Comparison of ENCODE assay signal across 8 mouse cellular contexts in genomic region chr1:150992711-150993161, GRCm38 (mm10). TPM values are rescaled to one million over a fixed set of nuclear protein-coding genes. Genes with fewer than 3 reads are reported as not detected.
DNase-seq lines count a peak whose midpoint lies in the region; ATAC-seq and TF ChIP-seq lines count a peak whose summit lies in the region.

No protein-coding gene starts in this region.

- ATAC-seq in heart, embryonic 11.5 days (replicated peaks; ENCODE audit: insufficient number of reproducible peaks, low FRiP score, low TSS enrichment): 0 out of 2 replicates have a peak, but pooled peaks have one; percentile 27
- no peak for ATAC-seq in hindbrain, embryonic 12.5 days (ENCODE audit: low FRiP score)
- ATAC-seq in megakaryocyte progenitor cell, adult 5-6 weeks (replicated peaks; ENCODE audit: poor library complexity): peak; percentile 2; the same call in 1 of the 2 replicates

- no peak for TF ChIP-seq POLR2A in ES-Bruce4 (IDR thresholded peaks at IDR 0.05; ENCODE audit: insufficient read depth, low read length)

- no peak for TF ChIP-seq CTCF in ES-Bruce4 (IDR thresholded peaks at IDR 0.05; ENCODE audit: low read depth, low read length)

- peak overlapping the region; percentile 65 for H3K4me3 ChIP-seq in heart, embryonic 11.5 days (ENCODE audit: low read depth, low read length)
- H3K4me3 ChIP-seq in ES-Bruce4 (ENCODE audit: low read depth, low read length): peak overlapping the region; percentile 59
- peak overlapping the region; percentile 54 for H3K4me3 ChIP-seq in hindbrain, embryonic 12.5 days

- H3K27me3 ChIP-seq in heart, embryonic 11.5 days (ENCODE audit: control insufficient read depth, insufficient read depth, low read length): no peaks in the 10 kb centered on the region
- H3K27me3 ChIP-seq in ES-Bruce4 (ENCODE audit: control insufficient read depth, insufficient read depth, low read length, poor library complexity, severe bottlenecking): no peaks in the 10 kb centered on the region
- 0 out of 2 replicates have a peak, but pooled peaks cover 8% of the 10 kb centered on the region for H3K27me3 ChIP-seq in hindbrain, embryonic 12.5 days

- H3K27ac ChIP-seq in heart, embryonic 11.5 days (ENCODE audit: low read depth, low read length): peak overlapping the region; percentile 63
- no peak overlapping the region for H3K27ac ChIP-seq in ES-Bruce4 (ENCODE audit: insufficient read depth, low read length)
- peak overlapping the region; percentile 70; the same call in 1 of the 2 replicates for H3K27ac ChIP-seq in hindbrain, embryonic 12.5 days

- H3K36me3 ChIP-seq in heart, embryonic 11.5 days (ENCODE audit: control insufficient read depth, insufficient read depth, low read length): no peaks in the 10 kb centered on the region; the same call in 1 of the 2 replicates
- no peaks in the 10 kb centered on the region for H3K36me3 ChIP-seq in ES-Bruce4 (ENCODE audit: control insufficient read depth, insufficient read depth, low read length, poor library complexity, severe bottlenecking)
- no peaks in the 10 kb centered on the region for H3K36me3 ChIP-seq in hindbrain, embryonic 12.5 days

- peak overlapping the region; percentile 76 for H3K9ac ChIP-seq in heart, embryonic 11.5 days (ENCODE audit: low read depth, low read length)
- H3K9ac ChIP-seq in ES-Bruce4 (ENCODE audit: low read depth, poor library complexity, severe bottlenecking): peak overlapping the region; percentile 34
- H3K9ac ChIP-seq in hindbrain, embryonic 12.5 days: peak overlapping the region; percentile 67

- H3K4me2 ChIP-seq in heart, embryonic 11.5 days: peak overlapping the region; percentile 79
- peak overlapping the region; percentile 80 for H3K4me2 ChIP-seq in hindbrain, embryonic 12.5 days (replicated peaks)

- no peaks in the 10 kb centered on the region for H3K9me3 ChIP-seq in heart, embryonic 11.5 days (replicated peaks; ENCODE audit: control insufficient read depth, low read length)
- peaks cover 5% of the 10 kb centered on the region; the same call in 1 of the 2 replicates for H3K9me3 ChIP-seq in ES-Bruce4 (replicated peaks; ENCODE audit: control insufficient read depth, insufficient read depth, low read length, poor library complexity, severe bottlenecking)
- H3K9me3 ChIP-seq in hindbrain, embryonic 12.5 days (replicated peaks): no peaks in the 10 kb centered on the region

- TF ChIP-seq EP300 in ES-Bruce4 (IDR thresholded peaks at IDR 0.05; ENCODE audit: insufficient read depth, low read depth, low read length): no peak

- H3K4me1 ChIP-seq in heart, embryonic 11.5 days (ENCODE audit: control insufficient read depth, insufficient read depth, low read length): peaks cover 8% of the 10 kb centered on the region; the same call in 1 of the 2 replicates
- no peaks in the 10 kb centered on the region for H3K4me1 ChIP-seq in ES-Bruce4 (ENCODE audit: control insufficient read depth, insufficient read depth, low read length)
- peaks cover 15% of the 10 kb centered on the region for H3K4me1 ChIP-seq in hindbrain, embryonic 12.5 days

- no peak for DNase-seq in heart, adult 11 months
- no peak for DNase-seq in urinary bladder, postnatal 10 days (ENCODE audit: low spot score)
- DNase-seq in cerebellum, adult 9-10 months: no peak
- DNase-seq in thymus, postnatal 25 days: no peak

- under 1% methylated on average over 6 of the region's 6 CpGs for WGBS in heart, embryonic 11.5 days (ENCODE audit: insufficient replicate concordance)
- 2% methylated on average over 6 of the region's 6 CpGs for WGBS in hindbrain, embryonic 12.5 days

RNA-seq across cellular contexts. Expression of gene Hmcn1, which starts 0.5 kb away (rescaled TPM):
- 18.0 and 24.8 TPM in 2 replicates for polyA plus RNA-seq in heart, embryonic 11.5 days (2014; fragmentation: Nextera tagmentation; extraction: Ambion mirVana)
- polyA plus RNA-seq in ES-Bruce4 (2011; ENCODE audit: insufficient read depth, insufficient read length, low read depth, missing spikeins): 1.4 and 1.6 TPM in 2 replicates
- polyA plus RNA-seq in hindbrain, embryonic 12.5 days (2016; fragmentation: Nextera tagmentation; extraction: Ambion mirVana): 11.8 and 14.0 TPM in 2 replicates
- 0.02 TPM in 1 of 2 replicates, not detected in the other for total RNA-seq in megakaryocyte progenitor cell, adult 5-6 weeks (2015)
- total RNA-seq in megakaryocyte progenitor cell, adult 5-6 weeks (2017): not detected in 2 replicates
